8 mouse cellular contexts compared by ENCODE assay signal in the genomic region with DNA sequence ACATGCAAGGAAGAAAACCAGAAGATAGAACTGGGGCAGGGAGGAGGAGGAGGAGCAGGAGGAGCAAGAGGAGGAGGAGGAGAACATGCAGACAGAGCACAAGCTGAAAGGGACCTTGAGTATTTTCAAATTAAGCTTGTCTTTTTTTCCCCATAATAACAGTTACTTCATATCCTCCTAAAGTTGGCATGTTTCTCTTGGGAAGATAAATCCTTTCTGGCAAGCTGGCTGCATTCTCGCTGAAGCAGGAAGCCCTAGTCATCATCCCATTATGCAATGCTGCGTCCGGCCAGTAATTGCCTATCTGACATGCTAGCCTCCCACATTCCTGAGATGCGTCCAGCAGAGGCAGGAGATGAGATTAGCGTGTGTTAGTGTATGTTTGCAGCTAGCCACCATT.
DNase-seq lines count a peak whose midpoint lies in the region; ATAC-seq and TF ChIP-seq lines count a peak whose summit lies in the region.

No protein-coding gene starts in this region.

- no peaks in the 10 kb centered on the region for H3K27me3 ChIP-seq in liver, embryonic 12.5 days (replicated peaks)
- no peaks in the 10 kb centered on the region for H3K27me3 ChIP-seq in heart, embryonic 10.5 days (ENCODE audit: insufficient read depth, poor library complexity, severe bottlenecking)
- no peaks in the 10 kb centered on the region for H3K27me3 ChIP-seq in myocyte (ENCODE audit: control insufficient read depth, insufficient read depth, insufficient read length)
- no peaks in the 10 kb centered on the region for H3K27me3 ChIP-seq in hindbrain, embryonic 10.5 days (ENCODE audit: insufficient read depth, poor library complexity, severe bottlenecking)

- no peak for ATAC-seq in liver, embryonic 12.5 days

- no peak overlapping the region for H3ac ChIP-seq in myocyte (ENCODE audit: control insufficient read depth, insufficient read length)

- no peaks in the 10 kb centered on the region for H3K4me1 ChIP-seq in liver, embryonic 12.5 days
- peaks cover 11% of the 10 kb centered on the region; the same call in 1 of the 2 replicates for H3K4me1 ChIP-seq in heart, embryonic 10.5 days
- H3K4me1 ChIP-seq in hindbrain, embryonic 10.5 days (replicated peaks), result no peaks in the 10 kb centered on the region

- H3K4me3 ChIP-seq in liver, embryonic 12.5 days, result no peak overlapping the region
- no peak overlapping the region for H3K4me3 ChIP-seq in heart, embryonic 10.5 days
- no peak overlapping the region for H3K4me3 ChIP-seq in myocyte
- no peak overlapping the region for H3K4me3 ChIP-seq in hindbrain, embryonic 10.5 days

- no peaks in the 10 kb centered on the region for H3K9me3 ChIP-seq in liver, embryonic 12.5 days (replicated peaks)
- no peaks in the 10 kb centered on the region for H3K9me3 ChIP-seq in heart, embryonic 10.5 days
- no peaks in the 10 kb centered on the region for H3K9me3 ChIP-seq in hindbrain, embryonic 10.5 days

- H3K27ac ChIP-seq in liver, embryonic 12.5 days, result no peak overlapping the region
- no peak overlapping the region for H3K27ac ChIP-seq in heart, embryonic 10.5 days
- H3K27ac ChIP-seq in hindbrain, embryonic 10.5 days, result no peak overlapping the region

- H3K9ac ChIP-seq in liver, embryonic 12.5 days, result no peak overlapping the region

- DNase-seq in liver, result peak; percentile 38
- peak; percentile 39 for DNase-seq in brain, embryonic 14.5 days (ENCODE audit: low read depth)
- peak; percentile 79 for DNase-seq in heart, embryonic 10.5 days (ENCODE audit: low spot score)
- DNase-seq in kidney, postnatal 36 days, result peak; percentile 76 to 91
- DNase-seq in thymus, postnatal 4 days, result no peak
- no peak for DNase-seq in hindbrain, embryonic 10.5 days (ENCODE audit: low spot score)

- no peak for TF ChIP-seq POLR2A in brain, embryonic 14.5 days (IDR thresholded peaks at IDR 0.05; ENCODE audit: borderline replicate concordance, extremely low read depth, insufficient read depth, insufficient read length, poor library complexity, severe bottlenecking)
- TF ChIP-seq POLR2A in myocyte (IDR thresholded peaks at IDR 0.05; ENCODE audit: insufficient read length, low read depth), result no peak

- 32% methylated on average over 5 of the region's 5 CpGs for WGBS in liver, embryonic 12.5 days (ENCODE audit: insufficient replicate concordance)
- WGBS in heart, embryonic 10.5 days, result 12% methylated on average over 5 of the region's 5 CpGs
- 63% methylated on average over 5 of the region's 5 CpGs for WGBS in hindbrain, embryonic 10.5 days

- H3K36me3 ChIP-seq in liver, embryonic 12.5 days, result no peaks in the 10 kb centered on the region
- no peaks in the 10 kb centered on the region for H3K36me3 ChIP-seq in heart, embryonic 10.5 days
- no peaks in the 10 kb centered on the region for H3K36me3 ChIP-seq in myocyte (ENCODE audit: control insufficient read depth, insufficient read depth)
- no peaks in the 10 kb centered on the region for H3K36me3 ChIP-seq in hindbrain, embryonic 10.5 days

- TF ChIP-seq CTCF in brain, embryonic 14.5 days (IDR thresholded peaks at IDR 0.05; ENCODE audit: borderline replicate concordance, extremely low read depth, insufficient read depth, insufficient read length), result no peak

- H3K79me2 ChIP-seq in myocyte (ENCODE audit: control insufficient read depth, insufficient read depth), result no peaks in the 10 kb centered on the region

- no peak overlapping the region for H3K4me2 ChIP-seq in liver, embryonic 12.5 days
- peak overlapping the region; percentile 71 for H3K4me2 ChIP-seq in myocyte (ENCODE audit: low read depth)

TF ChIP-seq in myocyte, 11 proteins besides CTCF, POLR2A, EP300 and RAD21:
- no peak for TF ChIP-seq USF1 (IDR thresholded peaks at IDR 0.05; ENCODE audit: low read depth)
- TF ChIP-seq SRF (IDR thresholded peaks at IDR 0.05; ENCODE audit: control insufficient read depth, insufficient read length, low read depth), result no peak
- TF ChIP-seq CEBPB (IDR thresholded peaks at IDR 0.05; ENCODE audit: insufficient read depth, poor library complexity, severe bottlenecking), result peak; percentile 94
- no peak for TF ChIP-seq REST (IDR thresholded peaks at IDR 0.05; ENCODE audit: insufficient read depth, insufficient read length)

Comparison
In these comparisons a context has a peak if more than half of its experiments do, and no peak if none do; other contexts are left out.
1. DNase-seq: peak in liver (single experiment), brain, embryonic 14.5 days (single experiment), heart, embryonic 10.5 days (single experiment) and kidney, postnatal 36 days (2 of 2); none in thymus, postnatal 4 days (single experiment) and hindbrain, embryonic 10.5 days (single experiment).